Mouse (Mus musculus): ENCODE results near the gene Cyp4f40. TPM values are rescaled to one million over a fixed set of nuclear protein-coding genes. Genes with fewer than 3 reads are reported as not detected.

Cyp4f40 gene
- polyA plus RNA-seq (2012; rRNA removed) = not detected in 2 replicates

GRCm38 (mm10) chr17:32658712-32659111 is at the start of gene Cyp4f40:
Gene Cyp4f40 (plus strand): TSS chr17:32658900.

GRCm38 (mm10) chr17:32621018-32621417 is 37.7 kb upstream of the Cyp4f40 start, which contains the start of gene Cyp4f37:
Gene Cyp4f37 (plus strand): TSS chr17:32621309.

GRCm38 (mm10) chr17:32685048-32685750 is 26.5 kb downstream of the Cyp4f40 start, which contains the start of gene Cyp4f15:
Gene Cyp4f15 (plus strand): TSS chr17:32685627.

Other genes with a start within 250 kb of the Cyp4f40 start
- 4.1 and 4.9 TPM in 2 replicates for gene Pglyrp2, start 234.7 kb upstream of the Cyp4f40 start, polyA plus RNA-seq (2012; rRNA removed)
- gene Cyp4f39, start 206.2 kb upstream of the Cyp4f40 start, polyA plus RNA-seq (2012; rRNA removed) = 0.26 and 0.27 TPM in 2 replicates
- gene Cyp4f17, start 152.8 kb upstream of the Cyp4f40 start, polyA plus RNA-seq (2012; rRNA removed) = 0.48 and 0.50 TPM in 2 replicates
- 2.2 and 2.8 TPM in 2 replicates for gene Cyp4f16, start 122.3 kb upstream of the Cyp4f40 start, polyA plus RNA-seq (2012; rRNA removed)
- not detected in 2 replicates for gene Cyp4f37, start 37.6 kb upstream of the Cyp4f40 start, polyA plus RNA-seq (2012; rRNA removed)
- gene Cyp4f15, start 26.7 kb downstream of the Cyp4f40 start, polyA plus RNA-seq (2012; rRNA removed) = 3.5 and 4.0 TPM in 2 replicates
- gene Zfp871, start 129.4 kb downstream of the Cyp4f40 start, polyA plus RNA-seq (2012; rRNA removed) = 7.6 and 9.3 TPM in 2 replicates
- 0.11 and 0.17 TPM in 2 replicates for gene Zfp811, start 151.0 kb downstream of the Cyp4f40 start, polyA plus RNA-seq (2012; rRNA removed)
- gene Zfp799, start 171.4 kb downstream of the Cyp4f40 start, polyA plus RNA-seq (2012; rRNA removed) = 1.0 TPM in 2 replicates
- 0.90 and 0.93 TPM in 2 replicates for gene Zfp870, start 232.7 kb downstream of the Cyp4f40 start, polyA plus RNA-seq (2012; rRNA removed)